Mouse (Mus musculus) kidney, adult 2 months (tissue): ENCODE measurements around the gene Guca2a. TPM values are rescaled to one million over a fixed set of nuclear protein-coding genes. Genes with fewer than 3 reads are reported as not detected.
A peak's percentile ranks its signal among the peaks of the same experiment; 100 is the strongest.

Source experiments
- DNase-seq: peaks from one replicate; pipeline ENCODE4 v3.0.0; 2021
- H3K27ac ChIP-seq: fragments of 200-500 bp; 2 replicates; pipeline ENCODE4 v1.5.1; 2012; ENCODE audit warnings: low read depth, low read length, control low read depth, inconsistent platforms; ENCODE audit not compliant: insufficient read depth
- H3K27me3 ChIP-seq: fragments of 200-500 bp; replicated peaks from 2 replicates; pipeline ENCODE4 v1.6.1; 2012; ENCODE audit warnings: mild to moderate bottlenecking, moderate library complexity, low read length, inconsistent platforms; ENCODE audit not compliant: control insufficient read depth, insufficient read depth
- H3K36me3 ChIP-seq: fragments of 200-500 bp; 2 replicates; pipeline ENCODE4 v1.6.1; 2012; ENCODE audit warnings: mild to moderate bottlenecking, moderate library complexity, low read length, inconsistent platforms; ENCODE audit not compliant: control insufficient read depth, insufficient read depth
- H3K4me1 ChIP-seq: fragments of 200-500 bp; 2 replicates; pipeline ENCODE4 v1.6.1; 2011; ENCODE audit warnings: low read length; ENCODE audit not compliant: control insufficient read depth, insufficient read depth
- H3K4me3 ChIP-seq: fragments of 200-500 bp; 2 replicates; pipeline ENCODE4 v1.5.1; 2011; ENCODE audit warnings: mild to moderate bottlenecking, low read depth, low read length, control low read depth; ENCODE audit not compliant: insufficient read depth
- CTCF ChIP-seq: fragments of 200-500 bp; conservative IDR thresholded peaks from 2 replicates; pipeline ENCODE4 v1.5.1; 2011; ENCODE audit warnings: low read depth, mild to moderate bottlenecking, control low read depth, low read length, moderate library complexity, mixed read lengths; ENCODE audit not compliant: insufficient read depth, insufficient read length
- POLR2A ChIP-seq: fragments of 200-500 bp; IDR thresholded peaks from one replicate; pipeline ENCODE4 v1.6.1; 2011; ENCODE audit warnings: low read depth, low read length, control low read depth
- WGBS: fragments of 180-500 bp; shearing (Covaris S2); methylation state at CpG from one replicate; pipeline ENCODE4 v1.1.7; 2018; 5-methylcytosine and 5-hydroxymethylcytosine counted together
- polyA plus RNA-seq: library from polyadenylated mRNA; depleted of rRNA; stranded (reverse); fragments of >200 nt; gene quantifications from 2 replicates; pipeline ENCODE4 v1.2.3, GENCODE M21; 2012; rRNA removed

The Guca2a gene
- 13.1 and 14.8 TPM in 2 replicates for polyA plus RNA-seq

GRCm38 (mm10) chr4:119637176-119637845 is at the start of gene Guca2a:
Gene Guca2a (plus strand): TSS chr4:119637704.
- 62% methylated on average over 4 of the region's 4 CpGs for WGBS
- Histone ChIP-seq H3K36me3 (no peaks in the 10 kb centered on the region), H3K4me3 (no peak within 1 kb of the TSS), H3K4me1 (no peaks in the 10 kb centered on the region), H3K27ac (no peak within 1 kb of the TSS), H3K27me3 (no peaks in the 10 kb centered on the region)
- no peak for TF ChIP-seq POLR2A
- no peak for TF ChIP-seq CTCF
- peak; percentile 15 for DNase-seq

- Histone ChIP-seq H3K4me1 (peaks cover 4% of the 10 kb centered on the region), H3K36me3 (peaks cover 5% of the 10 kb centered on the region), H3K27me3 (no peaks in the 10 kb centered on the region), H3K4me3 (no peak overlapping the region), H3K27ac (no peak overlapping the region)
- no peak for DNase-seq
- no peak for TF ChIP-seq POLR2A
- 0 out of 2 replicates have a peak, but pooled peaks have one; percentile 7 for TF ChIP-seq CTCF
- whole genome bisulfite sequencing, result 97% methylated on average over 2 of the region's 2 CpGs
Observed at GRCm38 (mm10) chr4:119588037-119588436, 49.5 kb upstream of the Guca2a start.

- peak; percentile 50 for DNase-seq
- Histone ChIP-seq H3K4me3 (no peak overlapping the region), H3K27ac (peak overlapping the region; percentile 67), H3K36me3 (peaks cover 5% of the 10 kb centered on the region), H3K4me1 (peaks cover 4% of the 10 kb centered on the region), H3K27me3 (no peaks in the 10 kb centered on the region)
- no peak for TF ChIP-seq POLR2A
- TF ChIP-seq CTCF, result no peak
- WGBS, result 47% methylated on average over 2 of the region's 2 CpGs
Observed at GRCm38 (mm10) chr4:119589423-119589822, 48.1 kb upstream of the Guca2a start.

- Histone ChIP-seq H3K27ac (peak overlapping the region; percentile 67), H3K4me1 (peaks cover 4% of the 10 kb centered on the region), H3K27me3 (no peaks in the 10 kb centered on the region), H3K36me3 (peaks cover 5% of the 10 kb centered on the region), H3K4me3 (no peak overlapping the region)
- 65% methylated on average over 1 of the region's 1 CpGs for WGBS
- TF ChIP-seq POLR2A (no peak), CTCF (no peak)
- no peak for DNase-seq
Observed at GRCm38 (mm10) chr4:119590027-119590426, 47.5 kb upstream of the Guca2a start.

- peaks cover 2% of the 10 kb centered on the region; the same call in 1 of the 2 replicates for H3K36me3 ChIP-seq
- no peaks in the 10 kb centered on the region for H3K27me3 ChIP-seq
- WGBS, result 74% methylated on average over 3 of the region's 3 CpGs
- H3K4me3 ChIP-seq, result no peak overlapping the region
- TF ChIP-seq CTCF (no peak), POLR2A (no peak)
- H3K27ac ChIP-seq, result no peak overlapping the region
- DNase-seq, result no peak
- peaks cover 4% of the 10 kb centered on the region for H3K4me1 ChIP-seq
Observed at GRCm38 (mm10) chr4:119592479-119592878, 45.0 kb upstream of the Guca2a start.

GRCm38 (mm10) chr4:119594331-119594730 is 43.2 kb upstream of the Guca2a start:
- 90% methylated on average over 14 of the region's 14 CpGs for WGBS
- Histone ChIP-seq H3K4me1 (peaks cover 4% of the 10 kb centered on the region), H3K27ac (no peak overlapping the region), H3K27me3 (no peaks in the 10 kb centered on the region), H3K4me3 (no peak overlapping the region), H3K36me3 (no peaks in the 10 kb centered on the region)
- DNase-seq, result no peak
- no peak for TF ChIP-seq POLR2A
- no peak for TF ChIP-seq CTCF

- TF ChIP-seq CTCF (no peak), POLR2A (no peak)
- Histone ChIP-seq H3K27me3 (no peaks in the 10 kb centered on the region), H3K4me3 (no peak overlapping the region), H3K27ac (no peak overlapping the region), H3K4me1 (peaks cover 3% of the 10 kb centered on the region; the same call in 1 of the 2 replicates), H3K36me3 (no peaks in the 10 kb centered on the region)
- 39% methylated on average over 1 of the region's 1 CpGs for WGBS
- no peak for DNase-seq
Observed at GRCm38 (mm10) chr4:119599605-119600004, 37.9 kb upstream of the Guca2a start.
